Mouse (Mus musculus): ENCODE data around the gene Slc6a21.
A peak's percentile ranks its signal among the peaks of the same experiment; 100 is the strongest.

Slc6a21 gene

GRCm38 (mm10) chr7:45257063-45257840, 20.1 kb upstream of the Slc6a21 start:
- DNase-seq = no peak

DNA sequence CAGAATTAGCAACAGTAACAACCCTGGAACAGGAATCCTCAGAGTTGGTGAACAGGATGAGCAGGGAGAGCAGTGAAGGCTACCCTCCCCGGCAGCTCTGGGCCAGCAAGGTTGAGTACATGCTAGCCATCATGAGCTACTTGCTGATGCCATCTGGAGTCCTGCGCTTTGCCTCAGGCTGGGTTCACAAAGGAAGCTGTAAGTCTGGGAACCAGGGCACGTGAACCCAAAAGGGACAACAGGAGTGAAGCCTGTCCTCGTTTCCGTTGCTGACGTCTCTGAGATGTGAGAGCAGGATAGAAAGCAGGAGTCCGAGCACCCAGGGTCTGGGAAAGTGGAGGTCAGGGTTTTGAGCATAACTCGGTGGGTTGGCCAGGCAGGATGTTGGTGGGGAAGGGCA, 18.0 kb upstream of the Slc6a21 start:
- DNase-seq = no peak

- no peak for DNase-seq
These were observed 15.0 kb upstream of the Slc6a21 start for GRCm38 (mm10) chr7:45262266-45262665.

DNA sequence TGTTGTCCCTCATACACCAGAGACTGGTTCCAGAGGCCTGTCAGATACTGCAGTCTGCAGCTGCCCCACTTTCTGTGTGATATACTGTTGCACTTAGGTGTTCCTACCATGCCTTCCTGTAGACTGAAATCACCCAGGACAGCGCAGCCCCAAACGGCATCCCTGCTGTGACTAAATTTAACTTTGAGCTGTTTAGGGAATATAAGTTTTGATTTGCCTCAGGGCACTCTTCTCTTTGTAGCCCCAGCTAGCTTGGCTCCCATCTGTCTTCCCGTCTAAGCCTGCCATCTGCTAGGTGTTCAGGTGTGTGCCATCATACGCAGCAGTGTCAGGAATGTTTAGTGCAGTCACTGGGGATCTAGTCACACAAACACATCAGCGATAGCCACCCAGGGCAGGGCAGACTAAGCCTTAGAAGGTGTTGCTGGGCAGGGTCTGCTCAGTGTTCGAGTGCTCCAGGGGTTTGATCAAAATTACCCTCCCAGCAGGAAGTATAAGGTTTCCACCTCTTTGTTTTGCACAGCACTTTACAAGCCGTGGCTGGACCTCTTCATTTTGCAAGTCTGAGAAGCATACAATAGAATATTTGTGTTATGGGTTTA, 14.2 kb upstream of the Slc6a21 start:
- DNase-seq = no peak

DNA sequence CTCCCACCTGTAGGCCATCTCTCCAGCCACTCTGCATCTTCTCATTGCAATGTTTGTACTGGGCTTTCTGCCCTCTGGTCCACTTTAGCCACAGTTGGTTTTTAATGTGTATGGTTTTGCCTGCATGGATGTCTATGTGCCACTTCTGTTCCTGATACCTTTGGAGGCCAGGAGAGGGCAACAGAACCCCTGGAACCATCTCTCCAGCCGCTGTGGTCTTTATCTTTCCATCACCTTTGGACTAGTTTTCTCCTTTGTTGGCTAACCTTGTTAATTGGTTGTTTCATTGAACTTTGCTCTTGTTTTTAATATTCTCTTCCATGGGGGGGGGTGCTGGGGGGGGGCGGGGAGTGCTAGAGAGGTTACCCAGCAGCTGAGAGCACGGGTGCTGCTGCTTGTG, 13.0 kb upstream of the Slc6a21 start:
- peak; percentile 12 for DNase-seq

DNA sequence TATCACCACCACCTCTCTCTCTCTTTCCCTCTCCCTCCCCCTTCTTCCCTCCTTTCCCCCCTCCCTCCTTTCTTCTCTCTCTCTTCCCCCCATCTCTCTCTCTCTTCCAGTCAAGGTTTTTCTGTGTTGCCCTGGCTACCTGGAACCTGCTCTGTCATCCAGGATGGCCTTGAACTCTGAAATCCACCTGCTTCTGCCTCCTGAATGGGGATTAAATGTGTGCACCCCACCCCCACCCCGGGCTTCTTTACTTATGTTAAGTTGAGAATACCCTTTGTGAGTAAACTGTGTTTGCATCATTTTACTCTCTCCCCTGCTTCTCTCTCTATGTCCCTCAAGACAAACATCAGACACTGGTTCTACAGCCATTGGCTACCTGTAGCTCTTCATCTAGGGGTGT, 11.8 kb upstream of the Slc6a21 start:
- DNase-seq = no peak

- no peak for DNase-seq
These were observed 4.4 kb upstream of the Slc6a21 start for GRCm38 (mm10) chr7:45272786-45273412.

DNA sequence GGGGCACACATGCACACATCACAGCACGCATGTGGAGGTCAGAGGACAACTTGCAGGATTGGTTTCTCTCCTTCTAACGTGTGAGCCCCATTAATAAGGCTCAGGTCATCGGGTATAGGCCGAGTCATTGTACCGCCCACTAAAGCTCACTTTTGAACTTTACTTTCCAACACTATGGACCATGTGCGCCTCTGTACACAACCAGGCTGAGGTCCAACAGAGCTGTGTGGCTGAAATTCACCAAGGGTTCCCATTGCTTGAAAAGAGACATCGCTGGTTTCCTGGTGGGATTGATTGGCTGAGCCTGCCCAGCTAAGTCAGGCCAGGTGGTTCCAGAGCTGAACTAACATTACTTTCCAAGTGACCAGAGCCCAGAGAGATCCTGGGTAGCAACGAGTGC, 3.6 kb upstream of the Slc6a21 start:
- DNase-seq = no peak

DNA sequence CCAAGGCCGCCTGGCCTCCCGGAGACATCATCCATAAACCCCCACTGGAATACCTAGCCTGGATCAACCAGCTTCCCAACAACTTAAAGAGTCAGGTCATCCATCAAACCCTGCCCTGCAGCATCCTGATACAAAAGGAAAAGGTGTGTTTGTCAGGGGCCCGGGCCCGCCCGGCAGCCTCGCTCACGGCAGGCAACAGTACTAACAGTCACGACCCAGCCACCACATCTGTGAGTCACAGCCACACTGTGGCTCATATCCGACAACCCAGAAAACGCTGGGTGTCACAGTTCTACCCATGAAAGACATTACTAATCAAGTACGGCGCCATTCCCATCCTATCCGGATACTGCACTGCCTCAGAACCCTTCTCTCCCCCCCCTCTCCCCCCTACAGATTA, 9.2 kb downstream of the Slc6a21 start:
- DNase-seq = no peak

DNA sequence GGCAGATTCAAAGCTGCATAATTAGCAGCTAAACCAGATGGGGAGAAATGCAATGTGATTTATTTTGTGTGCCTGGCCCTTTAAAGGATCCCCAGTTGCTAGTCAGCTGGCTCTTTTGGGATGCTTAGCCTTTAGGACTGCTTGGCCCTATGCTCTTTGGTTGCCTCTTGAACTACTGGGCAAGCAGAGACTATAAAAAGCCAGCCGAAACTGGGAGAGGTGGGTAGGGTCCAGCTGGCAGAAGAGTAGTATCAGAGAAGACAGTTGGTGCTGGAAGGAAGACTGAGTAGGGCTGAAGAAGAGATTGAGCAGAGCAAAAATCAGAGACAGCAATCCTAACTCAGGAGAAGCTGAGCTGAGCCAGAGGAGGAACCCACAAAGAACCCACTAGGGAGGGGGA, 19.3 kb downstream of the Slc6a21 start:
- no peak for DNase-seq

DNA sequence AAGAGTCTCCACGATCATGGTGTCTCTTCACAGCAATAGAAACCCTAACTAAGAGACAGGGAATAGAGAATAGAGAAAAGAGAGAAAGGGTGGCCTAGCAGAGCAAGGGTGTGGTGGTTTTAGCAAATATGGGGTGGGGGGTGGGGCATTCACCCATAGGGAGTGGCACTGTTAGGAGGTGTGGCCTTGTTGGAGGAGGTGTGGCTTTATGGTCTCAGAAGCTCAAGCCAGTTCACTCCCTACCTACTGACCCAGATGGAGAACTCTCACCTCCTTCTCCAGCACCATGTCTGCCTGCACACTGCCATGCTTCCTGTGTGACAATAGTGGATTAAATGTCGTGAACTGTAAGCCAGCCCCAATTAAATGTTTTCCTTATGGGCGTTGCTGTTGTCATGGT, 20.2 kb downstream of the Slc6a21 start:
- no peak for DNase-seq

DNA sequence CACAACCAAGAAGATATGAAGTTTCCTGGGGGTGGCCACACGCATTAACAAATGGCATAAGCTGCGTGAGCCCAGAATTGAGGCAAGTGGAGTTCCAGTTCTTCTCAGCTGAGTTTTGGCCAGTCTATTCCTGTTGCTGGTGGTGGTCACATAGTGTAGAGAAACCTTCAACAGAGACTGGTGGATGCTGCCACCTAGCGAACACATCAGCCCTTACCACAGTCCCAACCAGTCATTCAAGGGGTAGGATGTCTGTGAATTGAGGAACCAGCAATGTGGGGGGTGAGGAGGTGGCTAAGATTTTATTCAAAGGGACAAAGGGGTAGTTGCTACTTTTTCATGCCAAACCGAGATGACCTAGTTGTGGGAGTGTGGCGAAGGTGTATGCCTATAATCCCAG, 22.4 kb downstream of the Slc6a21 start:
- peak; percentile 67 for DNase-seq

DNA sequence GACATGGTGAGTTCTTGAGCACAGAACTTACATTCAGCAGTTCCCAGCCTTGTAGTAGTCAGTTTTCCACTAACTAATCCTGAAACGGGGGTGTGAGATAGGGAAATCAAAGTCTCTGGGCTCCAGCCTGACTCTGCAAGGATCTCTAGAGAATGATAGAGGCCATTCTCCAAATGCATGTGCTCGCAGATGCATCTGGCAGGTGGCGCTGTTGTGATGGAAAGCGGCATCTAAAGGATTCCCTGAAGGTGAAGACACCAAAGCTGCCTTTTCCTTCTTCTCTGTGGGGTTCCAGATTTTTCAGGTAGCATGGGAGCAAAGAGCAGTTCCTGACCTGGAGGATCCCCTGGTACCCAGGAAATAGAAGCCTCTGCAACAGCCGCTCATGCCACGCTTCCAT, 23.0 kb downstream of the Slc6a21 start:
- peak; percentile 70 for DNase-seq

DNA sequence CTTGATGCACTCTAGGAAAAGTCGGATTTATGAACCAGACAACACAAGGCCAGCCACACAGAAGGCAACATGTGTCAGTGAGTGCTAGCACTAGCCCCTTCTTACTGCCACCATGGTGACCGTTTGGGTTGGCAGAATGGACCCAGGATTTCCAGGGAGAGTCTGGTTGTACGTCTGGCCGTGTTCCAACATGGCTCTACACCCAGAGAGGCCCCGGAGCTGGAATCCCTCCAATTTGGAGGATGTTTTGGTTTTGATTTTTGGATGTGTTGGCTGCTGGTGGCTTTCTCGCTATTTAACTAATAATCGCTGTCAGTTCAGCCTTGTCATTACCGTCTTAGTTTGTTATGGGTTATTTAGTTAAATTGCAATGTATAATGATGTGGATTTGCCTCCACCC, 25.3 kb downstream of the Slc6a21 start:
- DNase-seq = no peak

GRCm38 (mm10) chr7:45304869-45305268, 27.6 kb downstream of the Slc6a21 start:
- no peak for DNase-seq

DNA sequence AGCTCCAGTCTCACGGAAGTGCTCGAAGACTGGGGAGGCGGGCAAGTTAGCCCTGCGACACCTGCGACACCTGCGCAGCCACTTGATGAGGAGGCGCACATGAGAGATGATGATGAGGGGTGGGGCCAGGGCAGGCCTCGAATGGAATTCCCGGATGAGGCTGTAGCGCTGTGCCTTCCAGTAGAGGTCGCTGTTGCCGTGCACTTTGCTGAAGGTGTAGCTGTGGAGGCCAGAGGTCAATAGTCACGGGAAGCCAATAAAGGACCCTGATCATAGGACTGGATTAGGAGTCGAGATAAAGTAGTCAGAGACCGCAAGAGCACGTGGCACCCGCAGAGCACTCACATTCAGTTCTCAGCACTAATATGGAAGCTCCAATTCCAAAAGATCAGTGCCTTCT, 28.0 kb downstream of the Slc6a21 start:
- DNase-seq = peak; percentile 67

DNA sequence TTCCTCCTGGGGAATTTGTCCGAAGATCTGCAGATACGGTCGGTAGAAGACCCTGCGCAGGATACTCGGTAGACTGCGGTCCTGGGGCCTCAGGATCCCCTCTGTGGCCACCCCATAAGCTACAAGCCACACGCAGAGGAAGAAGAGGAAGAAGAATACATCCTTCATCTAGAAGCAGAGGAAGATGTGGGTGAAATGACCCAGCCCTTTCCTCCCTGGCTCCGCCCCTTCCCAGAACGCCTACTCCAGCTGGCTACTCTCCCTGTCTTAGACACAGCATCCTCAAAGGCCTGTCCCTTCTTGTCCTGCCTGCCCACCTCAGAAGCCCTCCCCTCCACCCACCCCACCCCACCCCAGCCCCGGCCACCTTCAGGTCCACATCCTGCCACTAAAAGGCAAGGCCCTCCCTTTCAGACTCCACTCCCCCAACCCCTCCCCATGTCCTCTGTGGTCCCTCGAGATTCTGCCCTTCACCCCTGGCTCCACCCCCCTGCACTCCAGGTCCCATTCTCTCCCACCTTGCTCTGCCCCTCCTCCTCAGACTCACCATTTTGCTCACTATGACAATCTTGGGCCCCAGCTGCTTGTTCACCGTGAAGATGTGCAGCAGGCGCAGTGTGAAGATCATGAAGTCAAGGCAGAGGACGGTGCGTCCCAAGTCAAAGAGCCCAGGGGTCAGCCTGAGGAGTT, 31.4 kb downstream of the Slc6a21 start:
- DNase-seq = no peak

GRCm38 (mm10) chr7:45309455-45309854, 32.1 kb downstream of the Slc6a21 start:
- peak; percentile 54 for DNase-seq

DNA sequence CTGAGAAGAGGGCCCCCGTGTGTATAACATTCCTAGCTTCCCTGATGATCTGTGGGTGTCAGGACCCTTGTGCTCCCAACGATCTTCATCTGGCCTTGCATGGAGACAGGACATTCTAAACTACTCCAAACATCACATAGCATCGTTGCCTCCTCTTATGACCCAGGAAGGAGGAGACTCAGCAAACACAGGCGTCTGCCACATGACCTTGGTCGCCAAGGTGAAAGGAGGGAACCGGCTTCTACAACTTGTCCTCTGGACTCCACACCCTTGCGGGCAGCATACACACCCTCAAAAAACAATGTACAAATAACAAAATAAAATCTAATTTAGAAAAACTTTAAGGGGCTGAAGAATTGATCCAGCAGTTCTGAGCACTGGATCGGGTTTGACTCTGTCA, 34.7 kb downstream of the Slc6a21 start:
- DNase-seq = no peak

GRCm38 (mm10) chr7:45312686-45313453, 35.6 kb downstream of the Slc6a21 start:
- no peak for DNase-seq

- no peak for DNase-seq
These were observed 36.2 kb downstream of the Slc6a21 start for GRCm38 (mm10) chr7:45313495-45313894.

- peak; percentile 69 for DNase-seq
These were observed 37.9 kb downstream of the Slc6a21 start for GRCm38 (mm10) chr7:45315182-45315701.

- DNase-seq = no peak
These were observed 39.2 kb downstream of the Slc6a21 start for GRCm38 (mm10) chr7:45316536-45316935.
